Mouse (Mus musculus) CH12.LX (cell line): Measurements from ENCODE around the gene Gria3.

Experiments
- CHD1 ChIP-seq: IDR thresholded peaks from 2 replicates; pipeline ENCODE4 v1.6.1; 2012; ENCODE audit warnings: low read depth, low read length, improper control_type of control experiment, inconsistent platforms
- CHD2 ChIP-seq: IDR thresholded peaks from 2 replicates; pipeline ENCODE4 v1.6.1; 2011; ENCODE audit warnings: low read length, improper control_type of control experiment
- CTCF ChIP-seq, 2 experiments: IDR thresholded peaks in 1 of 2; conservative IDR thresholded peaks in 1 of 2; 2 replicates each; pipeline ENCODE4 v1.5.1; 2011 to 2012; ENCODE audit warnings: low read depth in 2 of 2, low read length in 2 of 2, improper control_type of control experiment in 1 of 2, inconsistent platforms in 1 of 2, mild to moderate bottlenecking in 1 of 2, moderate library complexity in 1 of 2
- EP300 ChIP-seq: IDR thresholded peaks from 2 replicates; pipeline ENCODE4 v1.6.1; 2011; ENCODE audit warnings: low read length, improper control_type of control experiment
- ETS1 ChIP-seq: conservative IDR thresholded peaks from 2 replicates; pipeline ENCODE4 v1.6.1; 2012; ENCODE audit warnings: low read depth, mild to moderate bottlenecking, inconsistent platforms, low read length, improper control_type of control experiment, moderate library complexity
- HCFC1 ChIP-seq: IDR thresholded peaks from 2 replicates; pipeline ENCODE4 v1.6.1; 2012; ENCODE audit warnings: low read depth, mild to moderate bottlenecking, inconsistent platforms, low read length, improper control_type of control experiment
- IRF4 ChIP-seq: IDR thresholded peaks from 2 replicates; pipeline ENCODE4 v1.6.1; 2014; ENCODE audit warnings: low read depth, mild to moderate bottlenecking, inconsistent platforms, low read length, improper control_type of control experiment
- MAX ChIP-seq: IDR thresholded peaks from 2 replicates; pipeline ENCODE4 v1.6.1; 2011; ENCODE audit warnings: low read length, improper control_type of control experiment
- MXI1 ChIP-seq: IDR thresholded peaks from 2 replicates; pipeline ENCODE4 v1.6.1; 2011; ENCODE audit warnings: mild to moderate bottlenecking, low read depth, low read length, improper control_type of control experiment
- NELFE ChIP-seq: IDR thresholded peaks from 2 replicates; pipeline ENCODE4 v1.6.1; 2011; ENCODE audit warnings: low read depth, low read length, improper control_type of control experiment
- POLR2A ChIP-seq: IDR thresholded peaks from 2 replicates; pipeline ENCODE4 v1.6.1; 2011; ENCODE audit warnings: low read depth, mild to moderate bottlenecking, improper control_type of control experiment, low read length
- TBP ChIP-seq: conservative IDR thresholded peaks from 2 replicates; pipeline ENCODE4 v1.6.1; 2011; ENCODE audit warnings: low read depth, low read length, improper control_type of control experiment
- TCF12 ChIP-seq: IDR thresholded peaks from 2 replicates; pipeline ENCODE4 v1.6.1; 2014; ENCODE audit warnings: low read depth, mild to moderate bottlenecking, inconsistent platforms, low read length, improper control_type of control experiment
- USF1 ChIP-seq: IDR thresholded peaks from 2 replicates; pipeline ENCODE4 v1.6.1; 2014; ENCODE audit warnings: low read depth, mild to moderate bottlenecking, inconsistent platforms, low read length, improper control_type of control experiment

DNA sequence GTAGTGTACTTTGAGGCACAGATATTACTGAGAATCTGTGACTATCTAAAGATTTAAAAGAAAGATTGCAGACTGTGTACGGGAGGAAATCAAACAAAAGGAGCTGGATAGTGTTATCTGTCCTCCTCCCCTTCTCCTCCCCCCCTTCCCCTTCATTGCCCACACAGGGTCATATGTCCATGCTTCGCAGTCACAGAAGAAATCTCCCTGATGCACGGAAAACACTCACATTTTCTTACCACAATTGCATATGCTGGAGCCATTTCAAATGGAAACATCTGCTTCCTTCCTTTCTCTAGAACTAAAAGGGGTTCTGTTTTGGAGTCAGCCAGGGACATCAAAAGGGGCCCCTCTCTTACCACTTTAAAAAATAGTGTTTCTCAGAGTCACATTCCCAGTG is 114.3 kb downstream of the Gria3 start:
- TF ChIP-seq CTCF (conservative IDR thresholded peaks at IDR 0.05 in 1 of 2, IDR thresholded peaks at IDR 0.05 in 1 of 2; ENCODE audit: low read depth in 2 of 2, low read length in 2 of 2) (no peak), NELFE (no peak), MXI1 (no peak), USF1 (no peak), EP300 (no peak), TBP (no peak), CHD1 (no peak), POLR2A (no peak), CHD2 (no peak), MAX (no peak), HCFC1 (no peak), TCF12 (no peak), IRF4 (no peak), ETS1 (no peak)
